Mouse (Mus musculus) E14TG2a.4 (cell line): Measurements from ENCODE around the gene Nmrk1.

Source experiments
- CTCF ChIP-seq: conservative IDR thresholded peaks from 2 replicates; pipeline ENCODE4 v1.5.1; 2014; ENCODE audit warnings: low read length
- NANOG ChIP-seq: IDR thresholded peaks from 2 replicates; pipeline ENCODE4 v1.6.1; 2014; ENCODE audit warnings: borderline replicate concordance, low read length, mixed read lengths
- POU5F1 ChIP-seq: IDR thresholded peaks from 2 replicates; pipeline ENCODE4 v1.6.1; 2014; ENCODE audit warnings: low read length, borderline replicate concordance

DNA sequence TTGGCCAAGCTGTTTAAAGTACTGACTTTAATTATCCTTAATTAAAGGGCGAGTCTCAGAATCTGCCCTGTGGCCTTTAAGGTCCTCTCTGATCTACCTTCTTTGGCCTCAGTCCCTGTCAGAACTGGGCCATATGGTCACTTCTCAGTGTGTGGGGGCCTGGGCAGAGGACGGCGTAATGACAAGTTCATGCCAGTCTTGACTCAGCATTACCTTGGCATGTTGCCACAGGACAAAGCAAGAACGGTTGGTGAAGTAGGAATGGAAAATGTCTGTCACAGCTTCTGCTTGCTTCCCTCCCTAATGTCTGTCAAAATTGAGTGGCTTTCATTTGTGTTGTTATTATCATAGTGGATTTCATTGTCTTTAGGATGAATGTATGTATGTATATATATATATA, 20.8 kb downstream of the Nmrk1 start:
- TF ChIP-seq CTCF (no peak), POU5F1 (no peak), NANOG (no peak)
